ENCODE assay signal across 7 mouse cellular contexts in genomic region chr17:83078601-83079360, GRCm38 (mm10).
DNase-seq lines count a peak whose midpoint lies in the region; ATAC-seq lines count a peak whose summit lies in the region.

No protein-coding gene starts in this region.

- no peak overlapping the region; the same call in 1 of the 2 replicates for H3K4me2 ChIP-seq in midbrain, embryonic 11.5 days
- no peak overlapping the region for H3K4me2 ChIP-seq in midbrain, embryonic 14.5 days (ENCODE audit: low read length)
- H3K4me2 ChIP-seq in embryonic facial prominence, embryonic 14.5 days (ENCODE audit: low read depth, low read length): no peak overlapping the region
- peak overlapping the region; percentile 32; the same call in 1 of the 2 replicates for H3K4me2 ChIP-seq in limb, embryonic 13.5 days (replicated peaks)

- no peak overlapping the region for H3K27ac ChIP-seq in midbrain, embryonic 11.5 days (ENCODE audit: low read depth, low read length)
- no peak overlapping the region for H3K27ac ChIP-seq in midbrain, embryonic 14.5 days (replicated peaks; ENCODE audit: low read depth, low read length)
- 0 out of 2 replicates have a peak overlapping the region, but pooled peaks have one; percentile 6 for H3K27ac ChIP-seq in embryonic facial prominence, embryonic 14.5 days (replicated peaks; ENCODE audit: low read depth, low read length)
- H3K27ac ChIP-seq in limb, embryonic 13.5 days: no peak overlapping the region

- no peaks in the 10 kb centered on the region for H3K9me3 ChIP-seq in midbrain, embryonic 11.5 days (ENCODE audit: control insufficient read depth, low read length)
- H3K9me3 ChIP-seq in midbrain, embryonic 14.5 days (ENCODE audit: control insufficient read depth, low read length): no peaks in the 10 kb centered on the region
- H3K9me3 ChIP-seq in embryonic facial prominence, embryonic 14.5 days (ENCODE audit: control insufficient read depth, low read length): no peaks in the 10 kb centered on the region
- H3K9me3 ChIP-seq in limb, embryonic 13.5 days: no peaks in the 10 kb centered on the region; the same call in 1 of the 2 replicates

- peak; percentile 89 for DNase-seq in midbrain, embryonic 11.5 days (ENCODE audit: low spot score, missing footprints)
- DNase-seq in midbrain, embryonic 14.5 days: no peak
- peak; percentile 54 for DNase-seq in embryonic facial prominence, embryonic 14.5 days (ENCODE audit: low spot score)
- DNase-seq in yolk sac, embryonic 10.5 days (ENCODE audit: low spot score): peak; percentile 79
- DNase-seq in c-Kit-positive CD71-positive TER-119-positive erythroid progenitor cells, embryonic 14.5 days (ENCODE audit: low spot score): no peak
- no peak for DNase-seq in spleen, adult 12 weeks (ENCODE audit: low spot score)

- H3K4me3 ChIP-seq in midbrain, embryonic 11.5 days (ENCODE audit: low read depth, low read length): no peak overlapping the region
- H3K4me3 ChIP-seq in midbrain, embryonic 14.5 days (replicated peaks; ENCODE audit: low read depth, low read length): no peak overlapping the region
- no peak overlapping the region for H3K4me3 ChIP-seq in embryonic facial prominence, embryonic 14.5 days (ENCODE audit: low read depth, low read length)
- H3K4me3 ChIP-seq in limb, embryonic 13.5 days: no peak overlapping the region

- H3K36me3 ChIP-seq in midbrain, embryonic 11.5 days (ENCODE audit: control insufficient read depth, insufficient read depth, low read length): no peaks in the 10 kb centered on the region
- H3K36me3 ChIP-seq in midbrain, embryonic 14.5 days (ENCODE audit: control insufficient read depth, insufficient read depth, low read length): no peaks in the 10 kb centered on the region
- H3K36me3 ChIP-seq in embryonic facial prominence, embryonic 14.5 days (ENCODE audit: control insufficient read depth, insufficient read depth, low read length): no peaks in the 10 kb centered on the region
- no peaks in the 10 kb centered on the region for H3K36me3 ChIP-seq in limb, embryonic 13.5 days

- H3K4me1 ChIP-seq in midbrain, embryonic 11.5 days (ENCODE audit: control insufficient read depth, insufficient read depth, low read length): peaks cover 6% of the 10 kb centered on the region
- peaks cover 5% of the 10 kb centered on the region; the same call in 1 of the 2 replicates for H3K4me1 ChIP-seq in midbrain, embryonic 14.5 days (ENCODE audit: control insufficient read depth, insufficient read depth, low read length)
- H3K4me1 ChIP-seq in embryonic facial prominence, embryonic 14.5 days (ENCODE audit: control insufficient read depth, insufficient read depth, low read length): peaks cover 20% of the 10 kb centered on the region
- peaks cover 40% of the 10 kb centered on the region for H3K4me1 ChIP-seq in limb, embryonic 13.5 days

- 18% methylated on average over 19 of the region's 19 CpGs for WGBS in midbrain, embryonic 11.5 days
- 15% methylated on average over 19 of the region's 19 CpGs for WGBS in midbrain, embryonic 14.5 days
- 19% methylated on average over 19 of the region's 19 CpGs for WGBS in embryonic facial prominence, embryonic 14.5 days
- WGBS in limb, embryonic 13.5 days: 18% methylated on average over 19 of the region's 19 CpGs

- H3K27me3 ChIP-seq in midbrain, embryonic 11.5 days (ENCODE audit: control insufficient read depth, insufficient read depth, low read length): peaks cover 46% of the 10 kb centered on the region
- H3K27me3 ChIP-seq in midbrain, embryonic 14.5 days (ENCODE audit: control insufficient read depth, insufficient read depth, low read length): peaks cover 9% of the 10 kb centered on the region; the same call in 1 of the 2 replicates
- peaks cover 22% of the 10 kb centered on the region; the same call in 1 of the 2 replicates for H3K27me3 ChIP-seq in embryonic facial prominence, embryonic 14.5 days (replicated peaks; ENCODE audit: control insufficient read depth, insufficient read depth, low read length)
- peaks cover 45% of the 10 kb centered on the region for H3K27me3 ChIP-seq in limb, embryonic 13.5 days

- ATAC-seq in midbrain, embryonic 11.5 days (ENCODE audit: low FRiP score): 0 out of 2 replicates have a peak, but pooled peaks have one; percentile 48
- ATAC-seq in midbrain, embryonic 14.5 days (ENCODE audit: low FRiP score, low TSS enrichment): no peak
- peak; percentile 27; the same call in 1 of the 2 replicates for ATAC-seq in embryonic facial prominence, embryonic 14.5 days (ENCODE audit: low read depth)
- ATAC-seq in limb, embryonic 13.5 days (ENCODE audit: low FRiP score, low read depth): no peak

- H3K9ac ChIP-seq in midbrain, embryonic 11.5 days (ENCODE audit: low read length): no peak overlapping the region
- no peak overlapping the region for H3K9ac ChIP-seq in midbrain, embryonic 14.5 days (replicated peaks; ENCODE audit: low read length)
- H3K9ac ChIP-seq in embryonic facial prominence, embryonic 14.5 days (ENCODE audit: low read depth, low read length): peak overlapping the region; percentile 34; the same call in 1 of the 2 replicates
- no peak overlapping the region for H3K9ac ChIP-seq in limb, embryonic 13.5 days

Comparison
In these comparisons a context has a peak if more than half of its experiments do, and no peak if none do; other contexts are left out.
1. ATAC-seq: peak in midbrain, embryonic 11.5 days (single experiment) and embryonic facial prominence, embryonic 14.5 days (single experiment); none in midbrain, embryonic 14.5 days (single experiment) and limb, embryonic 13.5 days (single experiment).
2. DNase-seq: peak in midbrain, embryonic 11.5 days (single experiment), embryonic facial prominence, embryonic 14.5 days (single experiment) and yolk sac, embryonic 10.5 days (single experiment); none in midbrain, embryonic 14.5 days (single experiment), c-Kit-positive CD71-positive TER-119-positive erythroid progenitor cells, embryonic 14.5 days (single experiment) and spleen, adult 12 weeks (single experiment).